Mouse (Mus musculus) midbrain, embryonic 13.5 days (tissue): ENCODE measurements at regions not wholly inside any gene's neighbourhood (a gene's known extent, or its start where the extent isn't known, plus 50 kb on each side); places are given as distances from the start of the nearest gene placed in this dataset.

Experiments used
- ATAC-seq: fragments of 200-750 bp; cut with Nextera tagmentation; 2 replicates; pipeline ENCODE4 v1.8.0; 2017; ENCODE audit warnings: mild to moderate bottlenecking, moderate TSS enrichment, moderate library complexity
- H3K27ac ChIP-seq: fragments of 300-500 bp; sonication (generic); 2 replicates; pipeline ENCODE4 v1.5.1; 2015; ENCODE audit warnings: inconsistent platforms, mild to moderate bottlenecking, moderate library complexity
- H3K27me3 ChIP-seq: fragments of 300-500 bp; sonication (generic); 2 replicates; pipeline ENCODE4 v1.6.1; 2015; ENCODE audit warnings: mild to moderate bottlenecking, inconsistent platforms
- H3K36me3 ChIP-seq: fragments of 300-500 bp; sonication (generic); 2 replicates; pipeline ENCODE4 v1.6.1; 2015; ENCODE audit warnings: mild to moderate bottlenecking, inconsistent platforms
- H3K4me1 ChIP-seq: fragments of 300-500 bp; sonication (generic); replicated peaks from 2 replicates; pipeline ENCODE4 v1.6.1; 2015; ENCODE audit warnings: inconsistent platforms
- H3K4me2 ChIP-seq: fragments of 300-500 bp; sonication (generic); replicated peaks from 2 replicates; pipeline ENCODE4 v1.6.1; 2015; ENCODE audit warnings: moderate library complexity, mild to moderate bottlenecking, inconsistent platforms
- H3K4me3 ChIP-seq: fragments of 300-500 bp; sonication (generic); replicated peaks from 2 replicates; pipeline ENCODE4 v1.5.1; 2015; ENCODE audit warnings: mild to moderate bottlenecking, inconsistent platforms
- H3K9ac ChIP-seq: fragments of 300-500 bp; sonication (generic); replicated peaks from 2 replicates; pipeline ENCODE4 v1.6.1; 2015; ENCODE audit warnings: mild to moderate bottlenecking, inconsistent platforms
- H3K9me3 ChIP-seq: fragments of 300-500 bp; sonication (generic); 2 replicates; pipeline ENCODE4 v1.6.1; 2016; ENCODE audit warnings: mild to moderate bottlenecking, inconsistent platforms
- WGBS: fragments of 180-500 bp; shearing (Covaris S2); methylation state at CpG from one replicate; pipeline ENCODE4 v1.1.7; 2015; 5-methylcytosine and 5-hydroxymethylcytosine counted together

DNA sequence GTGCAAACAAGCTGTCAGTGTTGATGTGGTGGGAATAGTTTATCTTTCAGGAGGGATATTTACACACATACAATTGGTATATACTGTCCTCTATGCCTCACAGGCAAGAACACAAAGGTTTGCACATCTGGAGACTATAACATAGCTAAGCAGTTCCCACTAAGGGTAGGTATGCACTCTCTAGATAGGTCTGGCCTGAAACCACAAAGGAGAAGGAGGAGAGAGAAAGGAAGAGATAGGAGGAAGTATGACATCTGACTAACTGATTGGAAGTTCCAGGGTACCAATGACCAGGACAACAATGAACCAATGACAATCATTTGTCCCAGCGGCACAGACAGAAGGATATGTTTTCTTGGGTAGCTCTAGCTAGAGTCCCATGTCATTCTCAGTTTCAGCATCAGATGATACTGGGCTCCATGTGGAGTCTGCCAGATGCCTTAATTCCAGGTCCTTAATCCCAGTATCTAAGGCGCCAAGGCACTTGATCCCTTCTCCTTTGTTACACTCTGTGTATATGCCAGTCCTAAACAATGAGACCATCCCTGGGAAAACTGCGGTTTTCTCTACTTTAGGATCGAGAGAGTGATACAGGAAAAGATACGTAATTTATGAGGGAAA is 168.5 kb downstream of the Cd83 start:
- no peak overlapping the region for H3K4me2 ChIP-seq
- H3K4me3 ChIP-seq = no peak overlapping the region
- H3K27ac ChIP-seq = no peak overlapping the region
- H3K9ac ChIP-seq = no peak overlapping the region
- H3K36me3 ChIP-seq = no peaks in the 10 kb centered on the region
- ATAC-seq = no peak
- 44% methylated on average over 5 of the region's 5 CpGs for WGBS
- peaks cover 11% of the 10 kb centered on the region for H3K4me1 ChIP-seq
- H3K27me3 ChIP-seq = 0 out of 2 replicates have a peak, but pooled peaks cover 4% of the 10 kb centered on the region
- no peaks in the 10 kb centered on the region for H3K9me3 ChIP-seq

DNA sequence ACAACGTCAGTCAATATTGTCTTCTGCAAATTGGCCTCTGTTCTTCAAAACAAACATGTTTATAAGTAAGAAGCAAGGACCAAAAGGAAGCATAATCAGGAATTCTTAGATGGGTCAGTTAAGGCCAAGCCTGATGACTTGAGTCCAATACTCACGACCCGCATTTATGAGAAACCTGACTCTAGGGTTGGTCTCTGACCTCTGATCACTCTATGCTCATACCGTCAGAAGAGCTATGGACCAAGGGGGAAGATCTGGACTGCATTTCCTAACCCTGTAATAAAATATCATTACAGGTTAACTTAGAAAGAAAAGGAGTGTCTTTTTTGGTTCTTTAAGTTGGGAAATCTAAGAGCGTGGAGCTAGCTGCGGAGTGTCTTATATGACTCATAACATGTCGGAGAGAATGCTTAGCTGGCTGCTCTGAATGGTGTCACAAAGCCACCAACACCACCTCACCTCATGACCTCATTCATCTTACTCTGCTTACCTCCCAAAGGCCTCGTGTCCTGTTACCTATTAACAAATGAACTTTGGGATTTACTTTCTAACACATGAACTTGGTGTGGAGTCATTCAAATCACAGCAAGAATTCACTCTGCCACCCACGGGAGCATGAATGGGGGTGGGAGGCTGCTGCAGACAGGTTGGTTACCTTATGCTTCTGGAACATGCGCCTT is 170.3 kb downstream of the Cd83 start:
- H3K36me3 ChIP-seq = no peaks in the 10 kb centered on the region
- peaks cover 19% of the 10 kb centered on the region for H3K4me1 ChIP-seq
- 0 out of 2 replicates have a peak, but pooled peaks cover 4% of the 10 kb centered on the region for H3K27me3 ChIP-seq
- ATAC-seq = no peak
- H3K9me3 ChIP-seq = no peaks in the 10 kb centered on the region
- no peak overlapping the region for H3K4me2 ChIP-seq
- H3K27ac ChIP-seq = no peak overlapping the region
- H3K4me3 ChIP-seq = no peak overlapping the region
- WGBS = 94% methylated on average over 10 of the region's 10 CpGs
- H3K9ac ChIP-seq = no peak overlapping the region

DNA sequence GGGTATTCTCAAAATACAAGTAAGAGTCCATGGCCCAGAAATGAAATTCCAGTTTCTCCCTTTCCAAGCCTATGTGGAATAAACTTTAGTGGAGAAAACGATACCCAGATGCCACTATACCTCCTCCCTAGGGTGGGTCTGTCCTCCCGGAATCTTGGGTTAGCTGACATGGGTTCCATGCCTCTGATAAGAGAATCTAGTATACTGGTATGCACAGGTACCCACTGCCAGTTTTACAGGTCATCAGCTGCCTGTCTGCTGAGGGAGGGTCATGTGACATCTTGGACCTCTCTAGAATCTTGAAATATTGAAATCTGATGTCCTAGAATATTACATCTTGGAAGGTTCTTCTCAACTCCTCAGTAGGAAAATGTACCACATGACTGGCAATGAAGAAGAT is 172.5 kb downstream of the Cd83 start:
- no peak overlapping the region for H3K4me3 ChIP-seq
- no peaks in the 10 kb centered on the region for H3K9me3 ChIP-seq
- peaks cover 13% of the 10 kb centered on the region; the same call in 1 of the 2 replicates for H3K4me1 ChIP-seq
- H3K27me3 ChIP-seq = 0 out of 2 replicates have a peak, but pooled peaks cover 4% of the 10 kb centered on the region
- no peaks in the 10 kb centered on the region for H3K36me3 ChIP-seq
- H3K9ac ChIP-seq = no peak overlapping the region
- 95% methylated on average over 2 of the region's 2 CpGs for WGBS
- no peak overlapping the region for H3K4me2 ChIP-seq
- ATAC-seq = no peak
- H3K27ac ChIP-seq = no peak overlapping the region

DNA sequence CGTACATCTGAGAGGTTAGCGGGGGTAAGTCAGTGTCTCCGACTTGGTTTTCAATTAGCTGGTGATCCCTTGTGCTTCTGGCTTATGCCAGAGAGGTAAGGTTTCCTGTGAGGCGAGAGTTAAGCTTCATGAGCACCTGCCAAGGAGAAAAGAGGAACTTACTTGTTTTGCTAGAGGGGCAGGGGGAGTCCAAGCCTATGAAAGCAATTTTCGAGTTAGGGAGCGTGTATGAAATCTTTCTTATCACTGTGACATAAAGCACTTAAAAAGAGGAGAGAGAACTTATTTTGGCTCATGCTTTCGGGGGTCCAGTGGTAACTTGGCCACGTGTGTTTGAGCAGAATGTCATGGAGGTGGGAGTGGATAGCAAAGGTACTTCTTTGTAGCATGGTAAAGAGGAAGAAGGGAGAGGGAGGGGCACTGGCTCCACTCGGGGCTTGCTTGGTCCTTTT is 174.6 kb downstream of the Cd83 start:
- H3K4me1 ChIP-seq = peaks cover 9% of the 10 kb centered on the region; the same call in 1 of the 2 replicates
- no peaks in the 10 kb centered on the region for H3K9me3 ChIP-seq
- no peak for ATAC-seq
- H3K27me3 ChIP-seq = 0 out of 2 replicates have a peak, but pooled peaks cover 4% of the 10 kb centered on the region
- 61% methylated on average over 9 of the region's 9 CpGs for whole genome bisulfite sequencing
- no peak overlapping the region for H3K4me2 ChIP-seq
- H3K36me3 ChIP-seq = no peaks in the 10 kb centered on the region
- no peak overlapping the region for H3K27ac ChIP-seq
- no peak overlapping the region for H3K4me3 ChIP-seq
- H3K9ac ChIP-seq = no peak overlapping the region

DNA sequence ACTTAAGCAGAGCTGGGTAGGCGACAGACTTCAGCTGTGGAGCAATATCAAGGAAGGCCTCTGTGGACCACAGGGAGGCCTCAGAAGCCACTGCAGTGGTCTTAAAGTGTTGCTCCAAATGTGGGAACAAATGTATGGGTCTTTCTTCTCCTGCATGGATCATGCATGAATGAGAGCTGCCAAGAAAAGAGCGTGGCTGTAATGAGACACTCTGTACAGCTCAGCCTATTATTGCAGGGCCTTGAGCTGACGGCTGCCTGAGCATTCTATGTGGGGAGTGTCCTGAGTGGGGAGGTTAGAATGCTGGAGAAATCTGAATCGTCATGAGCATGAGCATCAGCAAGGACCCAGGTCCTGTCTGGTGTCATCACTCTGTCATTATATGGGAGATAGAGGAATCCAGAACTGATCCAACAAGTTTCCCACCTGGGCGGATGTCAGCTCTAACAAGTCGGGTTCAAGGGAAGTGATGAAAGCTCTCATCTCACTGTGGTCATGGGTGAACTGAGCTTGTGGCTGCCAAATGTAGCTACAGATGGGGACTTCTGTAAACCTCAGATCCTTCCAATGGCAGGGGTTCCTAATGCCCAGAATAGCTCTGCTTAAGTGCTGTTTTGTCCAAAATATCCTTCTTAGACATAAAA is 176.6 kb downstream of the Cd83 start:
- no peak overlapping the region for H3K27ac ChIP-seq
- H3K27me3 ChIP-seq = 0 out of 2 replicates have a peak, but pooled peaks cover 4% of the 10 kb centered on the region
- no peak for ATAC-seq
- no peak overlapping the region for H3K4me2 ChIP-seq
- peaks cover 9% of the 10 kb centered on the region; the same call in 1 of the 2 replicates for H3K4me1 ChIP-seq
- H3K4me3 ChIP-seq = no peak overlapping the region
- no peak overlapping the region for H3K9ac ChIP-seq
- H3K9me3 ChIP-seq = no peaks in the 10 kb centered on the region
- WGBS = 77% methylated on average over 6 of the region's 6 CpGs
- H3K36me3 ChIP-seq = no peaks in the 10 kb centered on the region

DNA sequence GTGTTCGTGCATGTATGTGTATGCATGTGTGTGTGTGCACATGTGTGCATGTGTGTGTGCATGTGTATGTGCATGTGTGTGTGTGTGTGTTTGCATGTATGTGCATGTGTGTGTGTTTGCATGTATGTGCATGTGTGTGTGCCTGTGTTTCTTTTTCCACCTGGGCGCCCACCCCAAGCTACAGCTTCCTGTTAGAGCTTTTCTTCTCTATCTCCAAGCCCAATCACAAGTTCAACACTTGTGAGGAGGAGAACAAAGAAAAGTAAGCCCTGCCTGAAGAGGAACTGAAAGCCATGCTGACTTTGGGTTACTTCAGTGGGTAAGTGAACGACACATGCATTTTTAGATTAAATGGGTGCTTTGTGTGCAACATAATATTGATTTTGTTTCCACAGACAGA is 177.4 kb downstream of the Cd83 start:
- Histone ChIP-seq H3K36me3 (no peaks in the 10 kb centered on the region), H3K4me3 (no peak overlapping the region), H3K9ac (no peak overlapping the region), H3K4me1 (peaks cover 9% of the 10 kb centered on the region; the same call in 1 of the 2 replicates), H3K9me3 (no peaks in the 10 kb centered on the region), H3K27me3 (0 out of 2 replicates have a peak, but pooled peaks cover 4% of the 10 kb centered on the region), H3K4me2 (no peak overlapping the region), H3K27ac (no peak overlapping the region)
- ATAC-seq = no peak
- 85% methylated on average over 3 of the region's 3 CpGs for WGBS

DNA sequence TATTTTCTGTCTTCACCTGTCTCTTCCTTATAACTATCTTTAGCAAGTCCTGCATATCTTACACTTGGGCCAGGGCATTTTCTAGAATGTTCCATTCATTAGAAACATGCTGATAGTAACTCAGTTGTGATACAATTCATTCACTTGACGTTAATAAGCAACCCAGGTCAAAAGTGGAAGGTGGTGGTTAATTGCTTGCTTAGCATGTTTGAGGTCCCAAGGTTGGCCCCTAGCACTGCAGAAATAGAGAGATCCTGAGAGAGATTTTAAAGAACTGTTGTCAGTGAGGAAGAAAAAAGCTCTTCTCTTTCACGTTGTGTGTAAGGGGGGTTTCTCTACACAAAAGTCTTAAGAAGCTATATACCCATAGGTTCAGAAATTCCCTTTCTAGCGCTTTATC is 178.7 kb downstream of the Cd83 start:
- ATAC-seq = no peak
- WGBS = 89% methylated on average over 3 of the region's 3 CpGs
- H3K27ac ChIP-seq = no peak overlapping the region
- no peaks in the 10 kb centered on the region for H3K27me3 ChIP-seq
- no peaks in the 10 kb centered on the region for H3K36me3 ChIP-seq
- H3K4me1 ChIP-seq = peaks cover 6% of the 10 kb centered on the region; the same call in 1 of the 2 replicates
- H3K9me3 ChIP-seq = no peaks in the 10 kb centered on the region
- H3K4me3 ChIP-seq = no peak overlapping the region
- H3K9ac ChIP-seq = no peak overlapping the region
- H3K4me2 ChIP-seq = no peak overlapping the region

DNA sequence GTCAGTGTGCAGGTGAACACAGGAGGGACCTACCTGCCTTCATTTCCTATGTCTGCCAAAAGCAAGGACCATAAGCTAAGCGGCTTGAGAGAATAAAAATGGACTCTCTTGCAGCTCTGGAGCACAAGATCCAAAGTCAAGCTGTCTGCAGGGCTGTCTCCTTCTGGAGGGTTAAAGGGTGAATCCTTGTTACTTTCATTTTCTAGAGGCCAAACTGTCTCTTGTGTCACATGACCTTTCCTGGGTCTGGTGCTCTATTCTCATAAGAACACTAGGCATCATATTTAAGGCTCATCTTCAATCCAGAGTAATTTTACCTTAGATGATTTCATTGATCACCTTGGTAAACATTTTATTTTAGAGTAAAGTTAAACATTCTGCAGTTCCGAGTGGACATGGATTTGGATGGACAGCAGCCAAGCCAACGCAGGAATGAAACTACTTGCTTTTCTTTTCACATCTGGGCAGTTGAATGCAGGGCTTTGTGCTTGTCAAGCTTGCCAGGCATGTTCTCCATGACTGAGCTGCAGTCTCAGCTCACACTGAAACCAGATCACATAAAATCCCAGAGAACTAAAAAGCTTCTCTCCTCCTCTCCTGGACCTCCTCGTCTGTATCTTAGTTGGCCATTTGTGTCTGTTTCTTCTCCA is 180.8 kb downstream of the Cd83 start:
- WGBS = 84% methylated on average over 4 of the region's 4 CpGs
- Histone ChIP-seq H3K9ac (no peak overlapping the region), H3K27me3 (no peaks in the 10 kb centered on the region), H3K27ac (no peak overlapping the region), H3K9me3 (no peaks in the 10 kb centered on the region), H3K36me3 (no peaks in the 10 kb centered on the region), H3K4me1 (no peaks in the 10 kb centered on the region), H3K4me2 (no peak overlapping the region), H3K4me3 (no peak overlapping the region)
- no peak for ATAC-seq

DNA sequence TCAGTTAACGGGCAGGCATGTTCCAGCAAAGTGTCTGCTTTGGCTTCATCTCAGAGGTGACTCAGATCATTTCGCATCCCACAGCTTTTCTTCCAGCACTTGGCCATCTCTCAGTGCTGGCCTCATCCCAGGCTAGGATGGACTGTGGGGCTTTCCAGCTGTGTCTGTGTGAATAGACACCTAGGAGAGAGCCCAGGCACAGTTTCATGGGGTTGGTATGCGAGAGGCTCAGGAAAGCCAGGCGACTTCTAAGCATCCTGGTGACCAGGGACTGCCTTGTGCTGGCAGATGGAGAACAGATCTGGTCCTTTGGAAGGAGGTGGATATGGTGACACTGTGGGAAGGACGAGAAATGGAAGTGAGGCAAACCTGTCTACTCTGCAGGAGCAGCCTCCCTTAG is 182.9 kb downstream of the Cd83 start:
- H3K4me3 ChIP-seq = no peak overlapping the region
- H3K36me3 ChIP-seq = no peaks in the 10 kb centered on the region
- no peak overlapping the region for H3K9ac ChIP-seq
- WGBS = 80% methylated on average over 5 of the region's 5 CpGs
- H3K4me1 ChIP-seq = no peaks in the 10 kb centered on the region
- no peak overlapping the region for H3K27ac ChIP-seq
- no peaks in the 10 kb centered on the region for H3K9me3 ChIP-seq
- no peaks in the 10 kb centered on the region for H3K27me3 ChIP-seq
- no peak for ATAC-seq
- H3K4me2 ChIP-seq = no peak overlapping the region

DNA sequence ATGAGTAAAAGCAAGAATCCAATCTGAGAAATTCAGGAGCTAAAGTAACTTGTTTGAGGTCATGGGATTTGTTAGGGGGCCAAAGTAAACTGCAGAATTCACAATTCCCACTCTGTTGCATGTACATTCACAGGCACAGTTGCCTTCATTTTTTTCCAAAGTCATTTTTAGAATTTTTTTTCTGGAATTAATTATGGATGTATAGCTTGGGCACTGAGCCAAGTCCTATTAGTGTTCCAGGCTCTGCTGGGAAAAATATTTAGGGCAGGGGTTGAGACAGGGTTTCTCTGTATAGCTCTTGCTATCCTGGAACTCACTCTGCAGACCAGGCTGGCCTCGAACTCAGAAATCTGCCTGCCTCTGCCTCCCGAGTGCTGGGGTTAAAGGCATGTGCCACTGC is 188.3 kb downstream of the Cd83 start:
- no peaks in the 10 kb centered on the region; the same call in 1 of the 2 replicates for H3K4me1 ChIP-seq
- ATAC-seq = no peak
- no peak overlapping the region for H3K4me2 ChIP-seq
- no peaks in the 10 kb centered on the region for H3K36me3 ChIP-seq
- H3K4me3 ChIP-seq = no peak overlapping the region
- WGBS = 85% methylated on average over 2 of the region's 2 CpGs
- H3K27ac ChIP-seq = no peak overlapping the region
- H3K9ac ChIP-seq = no peak overlapping the region
- no peaks in the 10 kb centered on the region for H3K27me3 ChIP-seq
- no peaks in the 10 kb centered on the region for H3K9me3 ChIP-seq

DNA sequence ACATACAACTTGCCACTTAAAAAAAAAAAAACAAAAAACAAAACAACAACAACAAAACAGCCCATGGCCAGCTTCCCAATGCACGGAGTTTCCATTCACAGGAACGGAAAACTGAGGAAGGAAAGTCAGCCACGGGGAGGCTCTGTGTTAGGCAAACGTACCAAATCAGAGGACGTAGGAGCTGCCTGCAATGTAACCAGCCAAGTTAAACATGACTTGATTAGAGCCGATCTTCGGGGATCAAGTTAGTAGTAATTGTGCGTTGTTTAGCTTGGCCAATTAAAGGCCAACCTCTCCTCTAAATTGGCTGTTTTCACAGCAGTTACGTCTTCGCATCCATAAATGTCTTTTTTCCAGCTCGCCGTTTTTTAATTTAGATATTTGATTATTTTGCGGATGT is 190.7 kb downstream of the Cd83 start:
- WGBS = 83% methylated on average over 13 of the region's 13 CpGs
- no peak overlapping the region for H3K4me3 ChIP-seq
- no peaks in the 10 kb centered on the region for H3K9me3 ChIP-seq
- no peak for ATAC-seq
- H3K27ac ChIP-seq = no peak overlapping the region
- no peak overlapping the region for H3K4me2 ChIP-seq
- no peaks in the 10 kb centered on the region; the same call in 1 of the 2 replicates for H3K4me1 ChIP-seq
- H3K27me3 ChIP-seq = no peaks in the 10 kb centered on the region
- no peak overlapping the region for H3K9ac ChIP-seq
- no peaks in the 10 kb centered on the region for H3K36me3 ChIP-seq

DNA sequence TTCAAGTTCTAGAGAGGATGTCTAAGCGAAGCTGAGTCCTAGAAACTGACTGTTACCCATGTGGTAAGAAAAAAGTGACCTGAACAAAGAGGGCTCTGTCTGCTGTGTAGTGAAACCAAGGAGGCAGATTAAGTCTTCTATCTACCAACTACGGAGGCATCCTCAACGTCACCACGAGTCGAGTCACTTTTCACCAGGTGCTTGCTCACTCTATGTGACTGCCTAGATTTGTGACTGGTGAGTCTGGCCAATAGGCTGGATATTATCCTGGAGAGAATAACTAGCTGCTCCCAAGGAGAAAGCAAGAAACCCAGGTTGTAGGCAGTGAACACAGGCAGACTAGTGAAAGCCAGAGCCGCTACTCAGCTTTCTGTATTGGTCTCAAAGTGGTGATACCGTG is 191.2 kb downstream of the Cd83 start:
- Histone ChIP-seq H3K9me3 (no peaks in the 10 kb centered on the region), H3K27me3 (no peaks in the 10 kb centered on the region), H3K36me3 (no peaks in the 10 kb centered on the region), H3K4me3 (no peak overlapping the region), H3K4me1 (no peaks in the 10 kb centered on the region; the same call in 1 of the 2 replicates), H3K9ac (no peak overlapping the region), H3K4me2 (no peak overlapping the region), H3K27ac (no peak overlapping the region)
- no peak for ATAC-seq
- WGBS = 66% methylated on average over 7 of the region's 7 CpGs
